Mouse (Mus musculus) myocyte (in vitro differentiated cells): ENCODE results near the gene Dolpp1. TPM values are rescaled to one million over a fixed set of nuclear protein-coding genes. Genes with fewer than 3 reads are reported as not detected.

Source experiments
- H3K27me3 ChIP-seq: one replicate; pipeline ENCODE4 v1.6.1; 2011; ENCODE audit not compliant: control insufficient read depth, insufficient read depth, insufficient read length
- H3K36me3 ChIP-seq: one replicate; pipeline ENCODE4 v1.6.1; 2011; ENCODE audit not compliant: control insufficient read depth, insufficient read depth
- H3K4me2 ChIP-seq: one replicate; pipeline ENCODE4 v1.6.1; 2011; ENCODE audit warnings: low read depth, control low read depth
- H3K4me3 ChIP-seq: one replicate; pipeline ENCODE4 v1.5.1; 2011; ENCODE audit warnings: mild to moderate bottlenecking, control low read depth, moderate library complexity
- H3K79me2 ChIP-seq: one replicate; pipeline ENCODE4 v1.6.1; 2011; ENCODE audit not compliant: control insufficient read depth, insufficient read depth
- H3ac ChIP-seq: one replicate; pipeline ENCODE4 v1.6.1; 2011; ENCODE audit not compliant: control insufficient read depth, insufficient read length
- CEBPB ChIP-seq: IDR thresholded peaks from 2 replicates; pipeline ENCODE4 v1.6.1; 2011; ENCODE audit warnings: mild to moderate bottlenecking, moderate library complexity; ENCODE audit not compliant: poor library complexity, insufficient read depth, severe bottlenecking
- E2F4 ChIP-seq: IDR thresholded peaks from one replicate; pipeline ENCODE4 v1.6.1; 2011; ENCODE audit warnings: mild to moderate bottlenecking, control low read depth, moderate library complexity; ENCODE audit not compliant: insufficient read depth
- MAX ChIP-seq: IDR thresholded peaks from one replicate; pipeline ENCODE4 v1.6.1; 2011; ENCODE audit warnings: low read depth, mild to moderate bottlenecking, control low read depth
- MYOD1 ChIP-seq, 3 experiments: IDR thresholded peaks; one replicate each; pipeline ENCODE4 v1.6.1; 2011; ENCODE audit warnings: control low read depth in 2 of 3, low read depth in 2 of 3, mild to moderate bottlenecking in 2 of 3, moderate library complexity in 1 of 3; ENCODE audit not compliant: insufficient read length in 2 of 3, control insufficient read depth in 1 of 3
- MYOG ChIP-seq, 3 experiments: IDR thresholded peaks; one replicate each; pipeline ENCODE4 v1.6.1; 2011; ENCODE audit warnings: control low read depth in 2 of 3, low read depth in 2 of 3, mild to moderate bottlenecking in 2 of 3; ENCODE audit not compliant: insufficient read length in 2 of 3, control insufficient read depth in 1 of 3, insufficient read depth in 1 of 3
- POLR2A ChIP-seq: IDR thresholded peaks from one replicate; pipeline ENCODE4 v1.6.1; 2011; ENCODE audit warnings: low read depth, mild to moderate bottlenecking, control low read depth, moderate library complexity; ENCODE audit not compliant: insufficient read length
- POLR2AphosphoS2 ChIP-seq: IDR thresholded peaks from one replicate; pipeline ENCODE4 v1.6.1; 2011; ENCODE audit warnings: low read depth, control low read depth; ENCODE audit not compliant: insufficient read length
- REST ChIP-seq: IDR thresholded peaks from one replicate; pipeline ENCODE4 v1.6.1; 2011; ENCODE audit warnings: mild to moderate bottlenecking, control low read depth, moderate library complexity; ENCODE audit not compliant: insufficient read depth, insufficient read length
- SRF ChIP-seq: IDR thresholded peaks from one replicate; pipeline ENCODE4 v1.6.1; 2011; ENCODE audit warnings: low read depth; ENCODE audit not compliant: control insufficient read depth, insufficient read length
- TCF12 ChIP-seq: IDR thresholded peaks from one replicate; pipeline ENCODE4 v1.6.1; 2011; ENCODE audit warnings: mild to moderate bottlenecking, control low read depth; ENCODE audit not compliant: poor library complexity, insufficient read depth, severe bottlenecking
- TCF3 ChIP-seq: IDR thresholded peaks from one replicate; pipeline ENCODE4 v1.6.1; 2011; ENCODE audit warnings: low read depth, control low read depth; ENCODE audit not compliant: insufficient read length
- USF1 ChIP-seq: IDR thresholded peaks from one replicate; pipeline ENCODE4 v1.6.1; 2011; ENCODE audit warnings: low read depth, mild to moderate bottlenecking, control low read depth, moderate library complexity
- polyA plus RNA-seq: library from polyadenylated mRNA; unstranded; fragments of >200 nt; fragmentation: generic; extraction: Trizol; gene quantifications from one replicate; pipeline ENCODE4 v1.2.1, GENCODE M21; 2012; ENCODE audit warnings: missing spikeins

Gene Dolpp1
- polyA plus RNA-seq, 1 experiment, result 15.7 TPM

- TF ChIP-seq MYOD1 (IDR thresholded peaks at IDR 0.05; ENCODE audit: control insufficient read depth in 1 of 3, insufficient read length in 2 of 3, low read depth in 2 of 3) (no peak), SRF (no peak), MYOG (IDR thresholded peaks at IDR 0.05; ENCODE audit: control insufficient read depth in 1 of 3, insufficient read depth in 1 of 3, insufficient read length in 2 of 3, low read depth in 2 of 3) (no peak), TCF3 (no peak), POLR2AphosphoS2 (no peak), USF1 (no peak), REST (no peak), TCF12 (no peak), E2F4 (no peak), CEBPB (no peak), MAX (no peak), POLR2A (no peak)
- H3K4me3 ChIP-seq, result no peak overlapping the region
- peaks cover 6% of the 10 kb centered on the region for H3K36me3 ChIP-seq
- peaks cover 13% of the 10 kb centered on the region for H3K79me2 ChIP-seq
- H3K4me2 ChIP-seq, result peak overlapping the region; percentile 98
- no peak overlapping the region for H3ac ChIP-seq
- H3K27me3 ChIP-seq, result no peaks in the 10 kb centered on the region
Measured at GRCm38 (mm10) chr2:30443281-30443680, 51.2 kb downstream of the Dolpp1 start.

GRCm38 (mm10) chr2:30444006-30444405, 52.0 kb downstream of the Dolpp1 start:
- Histone ChIP-seq H3K36me3 (peaks cover 9% of the 10 kb centered on the region), H3K27me3 (no peaks in the 10 kb centered on the region), H3ac (no peak overlapping the region), H3K79me2 (peaks cover 13% of the 10 kb centered on the region), H3K4me3 (no peak overlapping the region), H3K4me2 (peak overlapping the region; percentile 80)
- TF ChIP-seq REST, result no peak
- TF ChIP-seq MYOD1 (IDR thresholded peaks at IDR 0.05; ENCODE audit: control insufficient read depth in 1 of 3, insufficient read length in 2 of 3, low read depth in 2 of 3), result no peak
- no peak for TF ChIP-seq USF1
- no peak for TF ChIP-seq MYOG (IDR thresholded peaks at IDR 0.05; ENCODE audit: control insufficient read depth in 1 of 3, insufficient read depth in 1 of 3, insufficient read length in 2 of 3, low read depth in 2 of 3)
- TF ChIP-seq TCF3, result no peak
- no peak for TF ChIP-seq MAX
- no peak for TF ChIP-seq E2F4
- no peak for TF ChIP-seq CEBPB
- TF ChIP-seq POLR2AphosphoS2, result no peak

- peak; percentile 11 to 84 (median 55) for TF ChIP-seq MYOD1 (IDR thresholded peaks at IDR 0.05; ENCODE audit: control insufficient read depth in 1 of 3, insufficient read length in 2 of 3, low read depth in 2 of 3)
- no peak for TF ChIP-seq POLR2A
- no peaks in the 10 kb centered on the region for H3K27me3 ChIP-seq
- peaks cover 13% of the 10 kb centered on the region for H3K79me2 ChIP-seq
- H3K4me3 ChIP-seq, result no peak overlapping the region
- H3K4me2 ChIP-seq, result peak overlapping the region; percentile 80
- H3K36me3 ChIP-seq, result peaks cover 10% of the 10 kb centered on the region
- no peak overlapping the region for H3ac ChIP-seq
Measured at GRCm38 (mm10) chr2:30444450-30444849, 52.4 kb downstream of the Dolpp1 start.

- H3K4me2 ChIP-seq, result peak overlapping the region; percentile 80
Measured at GRCm38 (mm10) chr2:30445312-30445711, 53.3 kb downstream of the Dolpp1 start.

More at GRCm38 (mm10) chr2:30445312-30445711, 53.3 kb downstream of the Dolpp1 start:
- no peak overlapping the region for H3ac ChIP-seq
- peaks cover 18% of the 10 kb centered on the region for H3K36me3 ChIP-seq
- H3K27me3 ChIP-seq, result no peaks in the 10 kb centered on the region
- TF ChIP-seq REST (no peak), USF1 (no peak), E2F4 (no peak), SRF (no peak), MYOD1 (IDR thresholded peaks at IDR 0.05; ENCODE audit: control insufficient read depth in 1 of 3, insufficient read length in 2 of 3, low read depth in 2 of 3) (peak; percentile 38 to 94 (median 76)), POLR2A (peak; percentile 43), TCF12 (no peak), CEBPB (no peak), MYOG (IDR thresholded peaks at IDR 0.05; ENCODE audit: control insufficient read depth in 1 of 3, insufficient read depth in 1 of 3, insufficient read length in 2 of 3, low read depth in 2 of 3) (peak; percentile 18 to 82 (median 66)), MAX (no peak), POLR2AphosphoS2 (peak; percentile 42), TCF3 (no peak)
- H3K79me2 ChIP-seq, result peaks cover 13% of the 10 kb centered on the region
- H3K4me3 ChIP-seq, result peak overlapping the region; percentile 1
